Mouse (Mus musculus) myocyte (in vitro differentiated cells): ENCODE measurements around the gene Imp3.
A peak's percentile ranks its signal among the peaks of the same experiment; 100 is the strongest.

Experiments used
- MAX ChIP-seq: IDR thresholded peaks from one replicate; pipeline ENCODE4 v1.6.1; 2011; ENCODE audit warnings: low read depth, mild to moderate bottlenecking, control low read depth
- POLR2A ChIP-seq: IDR thresholded peaks from one replicate; pipeline ENCODE4 v1.6.1; 2011; ENCODE audit warnings: low read depth, mild to moderate bottlenecking, control low read depth, moderate library complexity; ENCODE audit not compliant: insufficient read length
- SRF ChIP-seq: IDR thresholded peaks from one replicate; pipeline ENCODE4 v1.6.1; 2011; ENCODE audit warnings: low read depth; ENCODE audit not compliant: control insufficient read depth, insufficient read length
- TCF12 ChIP-seq: IDR thresholded peaks from one replicate; pipeline ENCODE4 v1.6.1; 2011; ENCODE audit warnings: mild to moderate bottlenecking, control low read depth; ENCODE audit not compliant: poor library complexity, insufficient read depth, severe bottlenecking

DNA sequence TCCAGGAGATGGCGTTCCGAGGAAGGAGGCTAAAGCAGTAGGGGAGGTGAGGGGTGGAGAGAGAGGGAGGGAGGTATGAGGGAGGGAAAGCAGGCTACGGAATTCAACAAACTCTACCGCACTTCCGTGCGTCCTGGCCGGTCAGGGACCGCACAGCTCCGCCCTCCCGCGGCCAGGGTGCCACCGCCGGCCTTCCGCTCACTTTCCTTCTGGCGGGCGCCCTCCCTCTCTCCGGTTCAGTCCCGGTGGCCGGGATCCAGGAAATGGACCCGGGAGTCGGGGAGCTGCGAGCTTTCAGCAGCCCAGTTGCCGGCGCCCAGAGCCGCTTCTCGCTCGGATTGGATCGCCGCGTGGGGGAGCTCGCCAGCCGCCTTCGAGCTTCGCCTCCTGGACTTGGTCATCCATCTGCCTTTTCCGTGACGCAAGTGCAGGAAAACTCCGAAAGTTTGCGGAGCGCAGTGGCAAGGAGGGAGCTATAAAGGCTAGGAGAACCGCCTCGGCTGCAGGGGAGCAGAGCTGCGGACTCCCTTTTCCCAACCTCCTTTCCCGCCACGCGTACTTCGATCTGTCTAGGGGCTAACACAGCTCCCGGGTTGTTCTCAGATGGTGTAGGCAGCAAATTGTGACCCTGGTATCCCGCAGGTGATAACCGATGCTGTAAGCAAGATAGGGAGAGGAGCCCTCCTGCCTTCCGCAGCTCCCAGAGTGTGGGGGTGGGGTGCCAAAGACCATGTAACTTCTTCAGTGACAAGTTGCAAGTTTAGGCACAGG lies 9.0 kb upstream of the Imp3 start, which contains the start of gene Snx33:
- TF ChIP-seq MAX: no peak
- no peak for TF ChIP-seq SRF
- peak; percentile 62 for TF ChIP-seq POLR2A
- no peak for TF ChIP-seq TCF12
